Mouse (Mus musculus): ENCODE results near the gene Pof1b.

Gene Pof1b

DNA sequence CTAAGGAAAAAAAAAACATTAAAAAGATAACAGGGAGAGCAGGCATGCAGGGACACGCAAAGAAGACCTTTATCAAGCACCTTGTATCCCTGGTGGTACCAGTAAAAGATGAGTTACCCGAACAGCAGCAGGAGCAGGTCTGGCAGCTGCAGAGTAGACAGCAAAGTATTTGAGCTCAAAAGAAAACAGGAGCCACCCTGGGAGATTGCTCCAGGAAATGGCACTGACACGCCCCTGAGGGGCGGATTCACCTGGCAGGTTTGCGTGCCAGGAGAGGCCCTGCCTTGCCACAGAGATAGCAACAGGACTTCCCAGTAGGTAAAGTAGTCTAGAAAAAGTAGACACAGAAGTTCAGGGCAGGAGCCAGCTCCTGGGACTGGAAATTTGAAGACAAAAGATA, at the start of gene Pof1b:
Gene Pof1b, minus strand, starts transcription at position 144 of the 400 bp plus-strand sequence.
- no peak for DNase-seq (ENCODE audit: low spot score in 2 of 2)

- DNase-seq (ENCODE audit: low spot score in 2 of 2) = no peak
Measured at GRCm38 (mm10) chrX:112716587-112716986, 18.1 kb upstream of the Pof1b start.

DNA sequence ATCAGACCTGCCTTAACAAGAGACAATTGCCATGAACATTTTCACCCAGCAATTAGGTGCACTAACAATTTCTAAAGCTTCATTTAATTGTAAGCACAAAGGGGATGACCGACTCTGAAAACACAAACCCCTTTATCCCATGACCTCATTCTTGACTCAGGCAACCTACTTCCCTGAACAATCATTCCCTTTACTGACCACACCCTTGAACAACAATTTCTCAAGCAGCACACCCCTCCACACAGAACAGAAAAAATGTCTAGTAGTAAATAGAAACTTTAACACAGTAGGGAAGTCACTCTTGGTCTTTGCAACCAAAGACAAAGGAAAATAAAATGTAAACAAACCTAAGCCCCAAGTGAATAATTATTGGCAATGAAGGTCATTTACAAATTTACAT, 4.1 kb downstream of the Pof1b start:
- DNase-seq (ENCODE audit: low spot score in 2 of 2) = no peak

- no peak for DNase-seq (ENCODE audit: low spot score in 2 of 2)
Measured at GRCm38 (mm10) chrX:112680605-112681004, 17.8 kb downstream of the Pof1b start.

DNA sequence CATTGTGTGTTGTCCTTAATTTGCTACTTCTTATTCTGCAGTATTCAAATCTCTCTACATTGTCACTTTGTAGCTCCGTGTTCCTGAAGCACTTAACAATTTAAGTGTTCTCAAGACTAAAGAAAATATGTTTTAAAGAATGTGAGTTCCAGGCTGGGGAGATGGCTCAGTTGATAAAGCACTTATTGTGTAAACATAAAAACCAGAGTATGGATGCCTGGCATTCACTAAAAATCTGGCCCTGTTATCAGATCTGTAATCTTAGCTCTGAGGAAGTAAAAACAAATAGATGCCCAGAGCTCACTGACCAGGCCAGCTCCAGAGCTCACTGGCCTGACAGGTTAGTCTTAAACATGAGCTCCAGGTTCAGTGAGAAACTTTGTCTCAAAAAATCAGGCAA, 22.9 kb downstream of the Pof1b start:
- no peak for DNase-seq (ENCODE audit: low spot score in 2 of 2)

DNA sequence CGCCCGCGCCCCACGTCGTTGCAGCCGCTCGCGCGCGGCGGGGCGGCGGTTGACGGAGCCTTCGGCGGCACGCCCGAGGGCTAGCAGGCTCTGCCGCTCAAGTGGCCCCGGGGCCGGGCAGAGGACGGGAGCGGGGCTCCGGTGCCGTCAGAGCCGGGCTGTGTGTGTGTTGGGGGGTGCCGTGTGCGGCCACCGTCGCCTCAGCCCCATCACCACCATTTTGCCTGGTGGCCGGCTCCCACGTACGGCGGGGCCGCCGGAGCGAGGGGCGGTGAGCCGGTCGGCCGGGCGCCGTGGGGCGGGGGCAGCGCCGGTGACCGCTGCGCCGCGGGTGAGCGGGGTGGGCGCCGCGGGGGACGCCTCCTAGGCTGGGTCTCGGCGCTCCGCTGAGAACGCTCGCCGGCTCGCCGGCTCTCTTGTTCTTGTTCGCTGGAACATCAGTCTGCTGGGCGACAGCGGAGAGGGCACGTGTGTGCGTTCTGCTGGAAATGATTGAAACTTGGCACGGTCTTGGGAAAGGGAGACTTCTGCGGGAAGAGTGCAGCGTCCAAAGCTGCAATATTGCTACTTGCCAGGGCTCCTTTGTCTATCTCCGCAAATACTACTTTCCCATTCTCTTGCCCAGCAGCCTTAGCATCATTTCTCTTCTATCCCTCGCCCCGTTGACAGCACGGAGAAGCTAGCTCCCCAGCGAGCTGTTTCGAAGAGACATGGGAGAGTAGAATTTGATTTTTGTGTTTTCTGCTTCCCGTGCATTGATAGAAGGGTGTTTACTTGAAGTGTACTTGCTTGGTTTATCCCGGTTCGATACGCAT, 96.9 kb downstream of the Pof1b start:
- no peak for DNase-seq (ENCODE audit: low spot score in 2 of 2)

GRCm38 (mm10) chrX:112600511-112601305, 97.7 kb downstream of the Pof1b start, which contains the start of gene Zfp711:
TSS of gene Zfp711 (plus strand) at chrX:112600526.
- DNase-seq (ENCODE audit: low spot score in 2 of 2) = no peak

All from spleen, postnatal 4 days (tissue).